Mouse (Mus musculus) brain, embryonic 14.5 days (tissue): ENCODE data around the gene Rap1a. TPM values are rescaled to one million over a fixed set of nuclear protein-coding genes. Genes with fewer than 3 reads are reported as not detected.

Experiments used
- DNase-seq: peaks from one replicate; pipeline ENCODE4 v3.0.0-alpha.2; 2011; ENCODE audit warnings: low read depth
- CTCF ChIP-seq: fragments of 200-500 bp; IDR thresholded peaks from 2 replicates; pipeline ENCODE4 v1.5.1; 2012; ENCODE audit warnings: inconsistent platforms, mild to moderate bottlenecking, moderate library complexity, borderline replicate concordance; ENCODE audit not compliant: insufficient read depth, insufficient read length; ENCODE audit errors: extremely low read depth
- POLR2A ChIP-seq: fragments of 200-500 bp; IDR thresholded peaks from 2 replicates; pipeline ENCODE4 v1.6.1; 2012; ENCODE audit warnings: mild to moderate bottlenecking, inconsistent platforms, borderline replicate concordance; ENCODE audit not compliant: poor library complexity, insufficient read depth, insufficient read length, severe bottlenecking; ENCODE audit errors: extremely low read depth
- polyA plus RNA-seq: library from polyadenylated mRNA; depleted of rRNA; stranded (reverse); fragments of >200 nt; gene quantifications from 2 replicates; pipeline ENCODE4 v1.2.3, GENCODE M21; 2012; rRNA removed

Gene Rap1a
- polyA plus RNA-seq, 1 experiment, result 32.7 TPM

DNA sequence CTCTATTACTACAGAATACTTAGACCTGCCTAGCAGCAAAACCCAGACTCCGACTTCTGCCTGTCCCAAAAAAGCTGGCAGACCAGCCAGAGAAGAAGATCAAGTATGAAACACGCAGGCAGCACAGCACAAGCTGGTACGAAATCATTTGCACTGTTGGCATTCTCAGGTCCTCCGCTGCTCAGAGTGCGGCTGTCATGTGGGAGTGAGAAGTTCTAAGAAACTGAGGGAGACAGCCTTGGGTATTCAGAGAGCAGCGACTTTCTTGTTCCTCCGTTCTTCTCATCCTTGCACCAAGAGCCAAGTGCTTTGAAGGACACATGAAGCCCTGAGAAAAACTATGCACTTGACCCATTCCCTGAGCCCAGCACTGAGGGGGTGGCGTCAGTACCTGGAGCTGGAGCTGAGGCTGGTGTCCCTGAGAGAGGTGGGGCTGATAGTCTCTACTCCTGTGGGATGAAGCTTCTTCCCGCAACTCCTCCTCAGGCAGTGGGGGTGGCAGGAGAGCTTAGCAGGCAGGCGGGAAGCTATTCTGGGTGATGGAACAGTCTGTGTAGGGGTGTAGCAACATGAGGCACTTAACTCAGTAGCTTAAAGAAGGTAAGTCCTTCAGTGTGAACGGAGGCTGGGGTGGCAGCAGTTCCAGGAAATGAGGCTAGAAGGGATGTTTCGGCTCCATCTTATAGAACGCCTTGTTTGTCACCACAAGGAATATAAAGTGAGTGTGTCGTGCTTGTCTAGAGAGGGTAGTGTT lies 107.6 kb downstream of the Rap1a start:
- DNase-seq, result no peak
- TF ChIP-seq POLR2A (no peak), CTCF (no peak)

DNA sequence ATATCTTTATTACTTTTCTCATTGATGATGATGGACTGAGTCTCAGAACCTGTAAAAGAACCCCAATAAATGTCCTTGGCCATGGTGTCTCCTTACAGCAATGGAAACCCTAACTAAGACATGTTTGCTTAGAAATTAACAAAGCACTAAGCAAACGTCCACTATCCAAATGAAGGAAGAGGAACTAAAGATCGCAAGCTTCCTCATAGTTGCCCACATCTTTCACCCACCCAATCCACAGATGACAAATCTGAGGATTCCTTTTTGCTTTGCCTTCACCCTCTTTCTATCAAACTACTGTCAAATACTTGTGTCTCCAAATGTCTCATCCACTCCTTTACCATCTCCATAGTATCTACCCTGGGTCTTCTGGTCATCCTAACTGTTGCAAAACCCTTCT lies 112.6 kb downstream of the Rap1a start:
- TF ChIP-seq POLR2A (no peak), CTCF (no peak)
- DNase-seq, result no peak

- DNase-seq, result peak; percentile 99
Measured at GRCm38 (mm10) chr3:105687324-105688060, 113.6 kb downstream of the Rap1a start, which contains the start of gene Ddx20. Ddx20 (minus strand) TSS chr3:105687574.

GRCm38 (mm10) chr3:105686394-105687323 lies 114.5 kb downstream of the Rap1a start:
- no peak for TF ChIP-seq CTCF
- TF ChIP-seq POLR2A, result no peak
- DNase-seq, result peak; percentile 8

More at GRCm38 (mm10) chr3:105687324-105688060, 113.6 kb downstream of the Rap1a start, which contains the start of gene Ddx20:
- TF ChIP-seq CTCF (peak; percentile 92), POLR2A (peak; percentile 76)

- no peak for DNase-seq
- no peak for TF ChIP-seq POLR2A
- no peak for TF ChIP-seq CTCF
Measured at GRCm38 (mm10) chr3:105680346-105680745, 120.8 kb downstream of the Rap1a start.

Other genes with a start within 250 kb of the Rap1a start
- gene Ddx20, start 113.8 kb downstream of the Rap1a start, polyA plus RNA-seq, result 19.5 and 19.9 TPM in 2 replicates
- 3.6 and 7.4 TPM in 2 replicates for gene Inka2, start 96.7 kb downstream of the Rap1a start, polyA plus RNA-seq
- 0.16 and 0.25 TPM in 2 replicates for gene Adora3, start 69.5 kb upstream of the Rap1a start, polyA plus RNA-seq
- gene Tmigd3, start 69.6 kb upstream of the Rap1a start, polyA plus RNA-seq, result 0.11 TPM in 2 replicates
- 0.34 and 0.68 TPM in 2 replicates for gene I830077J02Rik, start 131.3 kb upstream of the Rap1a start, polyA plus RNA-seq
- gene Wdr77, start 158.0 kb upstream of the Rap1a start, polyA plus RNA-seq, result 61.6 and 79.6 TPM in 2 replicates
- gene Atp5f1, start 158.8 kb upstream of the Rap1a start, polyA plus RNA-seq, result 237 and 266 TPM in 2 replicates
- 11.6 and 13.6 TPM in 2 replicates for gene Ovgp1, start 172.4 kb upstream of the Rap1a start, polyA plus RNA-seq
- 4.0 and 4.6 TPM in 2 replicates for gene Pifo, start 213.3 kb upstream of the Rap1a start, polyA plus RNA-seq
- not detected in 2 replicates for gene Chil5, start 231.5 kb upstream of the Rap1a start, polyA plus RNA-seq